Mouse (Mus musculus) granulocyte monocyte progenitor cell, adult 5-6 weeks (primary cell): ENCODE results near the gene Rnf144b. TPM values are rescaled to one million over a fixed set of nuclear protein-coding genes. Genes with fewer than 3 reads are reported as not detected.
A peak's percentile ranks its signal among the peaks of the same experiment; 100 is the strongest.

Experiments used
- ATAC-seq: replicated peaks from 2 replicates; pipeline ENCODE4 v1.8.0; 2016; ENCODE audit warnings: mild to moderate bottlenecking, moderate TSS enrichment, inconsistent platforms; ENCODE audit not compliant: poor library complexity, severe bottlenecking
- total RNA-seq, 2 experiments: library from RNA; stranded (forward) in 1 of 2; stranded (reverse) in 1 of 2; fragments of 200-712, 200-1000 nt in 1 of 2; fragments of >200 nt in 1 of 2; fragmentation: Nextera tagmentation in 1 of 2; gene quantifications; 2 replicates each; pipeline ENCODE4 v1.2.3; 2014 to 2017

The Rnf144b gene
- total RNA-seq, 2 experiments from 2014 or later, result 7.9 to 9.1 TPM

- ATAC-seq, result peak; percentile 45
Measured at GRCm38 (mm10) chr13:47121333-47121889, 1.0 kb upstream of the Rnf144b start.

- no peak for ATAC-seq
Measured at GRCm38 (mm10) chr13:47124449-47124848, 2.0 kb downstream of the Rnf144b start.

DNA sequence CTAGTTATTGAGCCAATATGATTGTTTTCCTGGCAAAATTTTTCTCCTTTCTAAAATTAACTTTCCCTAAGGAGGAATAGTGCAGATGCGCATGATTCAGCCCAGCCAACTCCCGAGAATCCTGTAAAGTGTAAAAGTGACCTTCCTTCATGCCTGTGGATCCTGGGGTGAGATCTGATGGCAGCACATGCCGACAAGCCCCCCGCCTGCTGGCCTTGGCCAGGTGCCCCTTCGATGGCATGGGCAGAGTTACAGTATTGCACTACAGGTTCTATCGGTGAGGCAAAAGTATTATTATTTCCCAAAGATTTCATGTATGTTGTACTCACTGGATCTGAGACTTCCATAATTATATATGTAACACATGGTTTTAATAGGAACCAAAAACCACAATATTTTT lies 2.5 kb downstream of the Rnf144b start:
- no peak for ATAC-seq

- no peak for ATAC-seq
Measured at GRCm38 (mm10) chr13:47125595-47125994, 3.1 kb downstream of the Rnf144b start.

DNA sequence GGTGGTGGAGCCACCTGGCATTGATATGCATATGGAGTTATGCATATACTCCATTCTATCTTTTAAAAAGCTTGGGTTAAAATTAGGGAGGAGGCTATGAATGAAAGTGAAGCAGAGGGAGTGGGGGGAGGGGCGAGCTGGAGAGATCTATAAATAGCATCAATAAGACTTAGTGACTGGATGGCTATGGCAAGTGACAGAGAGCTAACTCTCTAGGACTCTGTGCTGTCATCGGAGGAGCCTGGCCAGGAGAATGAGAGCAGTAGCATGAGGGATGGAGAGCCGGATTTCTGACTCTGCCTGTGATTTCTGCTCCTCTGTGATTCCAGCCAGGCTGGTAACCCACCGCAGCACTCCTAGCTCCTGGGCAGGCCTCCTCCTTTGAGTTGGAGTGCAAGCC lies 6.6 kb downstream of the Rnf144b start:
- ATAC-seq, result no peak

GRCm38 (mm10) chr13:47133058-47133457 lies 10.6 kb downstream of the Rnf144b start:
- no peak for ATAC-seq

GRCm38 (mm10) chr13:47134836-47135235 lies 12.4 kb downstream of the Rnf144b start:
- no peak for ATAC-seq

DNA sequence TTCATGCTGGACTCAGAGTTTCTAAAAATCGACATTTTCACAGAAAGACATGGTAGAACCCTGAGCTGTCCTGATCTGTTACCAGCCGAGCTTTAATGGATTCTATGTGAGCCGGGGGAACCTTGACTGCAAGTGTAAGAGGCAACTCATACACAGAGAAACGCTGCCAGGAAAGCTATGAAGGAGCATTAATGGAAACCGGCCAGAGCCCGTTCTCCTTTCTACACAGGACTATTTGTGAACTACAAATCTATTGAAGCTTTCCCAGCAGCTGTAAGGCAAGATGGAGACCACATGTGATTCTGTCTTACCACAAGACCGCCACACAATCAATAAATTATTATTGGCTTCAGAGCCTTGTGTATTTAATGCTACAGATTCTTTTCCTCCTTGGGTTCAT lies 13.3 kb downstream of the Rnf144b start:
- ATAC-seq, result no peak

DNA sequence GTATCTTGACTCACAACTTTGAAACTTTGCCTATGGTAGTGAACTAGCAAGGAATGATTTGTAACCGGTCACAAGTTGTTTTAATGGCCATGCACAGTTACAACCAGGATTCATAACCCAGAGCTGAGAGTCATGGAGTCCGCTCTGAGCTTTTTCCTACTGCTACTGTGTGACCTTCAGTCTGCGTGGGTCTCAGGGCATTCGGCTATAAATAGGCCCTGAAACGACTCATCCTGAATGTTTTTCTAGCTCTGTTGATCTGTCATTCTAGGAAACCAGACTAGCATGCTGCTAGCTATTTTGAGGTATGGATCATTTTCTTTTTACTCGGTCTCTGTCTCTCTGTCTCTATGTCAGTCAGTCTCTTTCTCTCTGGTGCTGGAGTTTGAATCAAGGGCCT lies 20.3 kb downstream of the Rnf144b start:
- no peak for ATAC-seq

DNA sequence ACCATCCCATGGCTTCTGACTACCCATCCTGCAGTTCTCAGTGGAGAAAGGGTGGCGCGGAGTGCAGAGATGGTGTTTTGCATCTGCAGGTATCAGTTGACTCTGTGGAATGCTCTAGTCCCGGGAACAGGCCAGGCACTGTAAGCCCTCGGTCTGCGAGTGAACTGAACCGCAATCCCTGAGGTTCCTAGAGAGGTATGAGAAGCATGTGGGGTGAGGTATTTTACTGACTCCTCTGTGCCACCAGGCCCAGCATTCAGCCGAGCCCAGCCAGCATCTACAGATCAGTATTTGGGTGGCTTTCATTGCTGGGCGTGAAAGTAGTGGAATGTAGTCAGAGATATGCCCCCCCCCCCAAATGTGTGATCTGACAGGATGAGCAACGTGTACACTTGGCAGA lies 23.5 kb downstream of the Rnf144b start:
- no peak for ATAC-seq

- no peak for ATAC-seq
Measured at GRCm38 (mm10) chr13:47146388-47146787, 23.9 kb downstream of the Rnf144b start.

DNA sequence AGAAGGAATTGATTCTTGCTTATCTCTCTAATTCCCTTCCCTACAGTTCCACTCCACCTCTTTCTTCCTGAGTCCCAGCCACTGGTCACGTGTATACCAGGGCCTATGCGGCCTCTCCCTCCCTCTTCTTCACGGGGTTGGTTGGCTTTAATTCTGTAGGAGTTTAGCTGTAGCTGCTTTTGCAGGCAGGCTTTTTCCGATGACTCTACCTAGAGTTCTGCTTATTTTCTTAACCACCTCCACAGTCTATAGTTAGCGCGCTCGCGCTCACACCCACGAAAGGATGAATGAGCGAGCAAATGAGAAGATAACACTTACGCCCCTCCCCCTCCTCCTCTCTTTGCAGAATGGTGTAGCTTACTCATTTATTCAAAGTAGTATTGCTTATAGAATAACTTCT lies 26.1 kb downstream of the Rnf144b start:
- ATAC-seq, result no peak

- no peak for ATAC-seq
Measured at GRCm38 (mm10) chr13:47149993-47150392, 27.5 kb downstream of the Rnf144b start.

- ATAC-seq, result peak; percentile 93
Measured at GRCm38 (mm10) chr13:47151060-47151459, 28.6 kb downstream of the Rnf144b start.

DNA sequence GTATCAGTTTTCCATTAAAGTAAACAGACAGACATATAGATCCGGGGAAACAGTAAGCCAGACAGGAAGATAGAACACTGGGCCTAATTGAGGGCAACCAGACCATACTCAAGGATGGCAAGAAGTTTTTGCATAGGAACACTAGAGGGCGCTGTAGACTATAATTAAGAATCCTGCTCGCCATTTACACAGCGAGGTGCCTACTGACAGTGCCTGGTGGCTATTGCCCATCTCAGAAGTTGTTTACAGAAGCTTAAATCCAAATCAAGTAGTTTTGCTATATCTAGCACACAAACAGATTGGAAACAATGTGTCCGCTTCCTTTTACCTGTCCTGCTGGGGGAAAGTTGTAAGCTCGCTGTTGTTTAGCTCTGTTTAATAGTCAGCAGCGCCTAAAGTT lies 29.9 kb downstream of the Rnf144b start:
- ATAC-seq, result peak; percentile 65

DNA sequence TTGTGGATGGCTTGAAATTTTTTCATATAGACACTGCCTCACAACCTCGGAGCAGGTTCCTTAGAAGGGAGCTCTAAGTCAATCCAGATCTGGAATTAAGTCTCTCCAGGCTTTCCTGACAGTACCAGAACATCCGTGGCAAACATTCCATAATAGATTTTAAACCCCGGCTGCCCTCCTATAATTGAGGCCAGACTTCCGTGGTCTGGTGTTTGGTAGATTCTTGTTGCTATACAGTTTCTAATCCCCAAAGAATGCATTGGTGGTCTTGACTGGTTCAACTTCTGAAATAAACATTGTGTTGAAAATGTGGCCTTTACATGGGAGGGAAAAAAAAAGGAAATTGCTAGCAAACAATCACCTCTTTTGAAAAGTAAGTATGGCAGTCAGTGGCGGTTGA lies 30.8 kb downstream of the Rnf144b start:
- no peak for ATAC-seq

DNA sequence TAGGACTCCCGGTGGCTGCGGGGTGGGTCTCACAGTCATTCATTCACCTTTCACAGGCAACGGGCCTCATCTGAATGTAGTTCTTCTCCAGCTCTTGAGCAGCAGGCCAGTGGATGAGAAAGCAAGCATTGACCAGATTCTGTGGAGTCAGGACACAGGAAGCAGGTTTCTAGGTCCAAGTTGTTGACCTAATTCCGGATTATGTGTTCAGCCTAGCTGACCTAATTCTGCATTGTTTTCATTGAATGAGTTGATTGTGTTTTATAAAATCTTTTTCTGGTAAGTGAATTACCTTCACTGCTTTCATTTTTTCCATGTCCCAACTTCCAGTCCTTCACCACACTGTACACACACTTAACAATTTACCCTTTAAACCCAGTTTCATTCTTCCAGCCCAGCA lies 32.4 kb downstream of the Rnf144b start:
- ATAC-seq, result no peak

- ATAC-seq, result no peak
Measured at GRCm38 (mm10) chr13:47156841-47157240, 34.4 kb downstream of the Rnf144b start.

DNA sequence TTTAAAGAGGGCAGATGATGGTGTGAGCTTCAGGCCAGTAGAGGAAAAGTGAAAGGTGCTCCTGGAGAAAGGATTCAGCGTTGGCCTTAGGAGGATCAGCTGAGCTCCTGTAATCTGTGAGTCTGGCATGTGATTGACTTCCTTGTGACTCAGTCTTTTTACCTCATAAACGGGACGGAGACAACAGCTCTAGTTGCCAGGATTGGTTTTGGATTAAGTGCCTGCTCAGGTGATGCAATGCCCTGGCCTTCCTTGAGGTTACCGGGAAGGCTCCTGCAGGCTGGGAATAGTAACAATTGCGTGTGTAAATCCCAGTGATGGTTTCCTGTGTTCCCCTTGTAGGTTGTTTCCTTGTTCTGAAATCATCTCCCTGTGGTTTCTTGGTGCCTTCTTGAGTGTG lies 39.5 kb downstream of the Rnf144b start:
- ATAC-seq, result no peak

DNA sequence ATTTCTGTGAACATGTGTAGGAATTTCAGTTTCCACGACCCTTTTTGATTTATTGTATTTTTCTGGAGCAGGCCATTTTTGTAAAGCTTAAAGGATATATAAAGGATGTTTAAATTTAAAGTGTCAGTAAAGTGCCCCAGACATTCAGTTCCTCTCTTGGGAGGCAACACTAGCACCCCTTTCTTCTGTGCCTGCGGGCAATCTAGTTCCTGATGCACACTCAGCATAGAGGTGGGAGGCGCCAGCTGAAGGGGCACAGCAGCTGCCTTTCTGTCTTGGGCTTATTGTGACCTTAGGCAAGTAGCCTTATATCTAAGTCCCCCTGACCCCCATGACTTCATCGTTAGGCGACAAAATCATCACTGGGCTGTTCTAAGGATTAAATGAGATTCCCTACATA lies 42.3 kb downstream of the Rnf144b start:
- ATAC-seq, result peak; percentile 69

- ATAC-seq, result peak; percentile 65
Measured at GRCm38 (mm10) chr13:47165261-47165660, 42.8 kb downstream of the Rnf144b start.

DNA sequence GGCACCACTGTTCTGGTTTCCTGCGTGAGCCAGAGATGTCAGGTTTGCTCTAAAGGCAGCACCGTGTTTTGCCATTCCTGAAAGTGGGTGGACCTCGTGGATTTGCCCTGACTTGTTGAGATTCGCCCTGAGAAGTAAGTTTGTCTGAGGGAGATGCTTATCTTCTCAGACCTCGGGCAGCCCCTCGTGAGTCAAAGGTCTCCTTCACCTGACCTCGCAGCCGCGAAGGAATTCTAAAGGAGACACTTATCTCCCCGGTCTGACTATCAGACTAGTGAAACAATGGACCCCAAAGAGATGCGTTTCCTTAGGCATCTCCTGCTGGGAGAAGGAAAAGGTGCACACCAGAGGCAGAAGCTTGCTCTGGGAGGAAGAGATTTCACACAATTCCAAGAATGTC lies 46.0 kb downstream of the Rnf144b start:
- no peak for ATAC-seq

DNA sequence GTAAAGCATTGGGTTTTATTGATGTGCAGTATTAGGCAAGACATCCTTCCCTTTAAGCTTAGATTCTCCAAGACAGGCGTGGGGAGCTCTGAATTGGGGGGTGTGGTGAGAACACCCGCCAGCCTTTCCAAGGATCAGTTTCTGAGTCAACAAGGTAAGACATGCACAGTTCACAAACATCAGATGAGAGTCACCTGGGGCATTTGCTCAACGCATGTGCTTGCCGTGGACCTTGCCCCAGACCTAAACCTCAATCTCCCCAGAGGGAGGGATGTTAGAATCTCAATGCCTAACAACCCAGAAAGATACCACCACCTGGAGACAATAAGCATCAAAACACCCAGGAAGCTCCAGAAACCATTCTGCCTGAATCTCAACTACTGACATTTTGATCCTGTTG lies 47.6 kb downstream of the Rnf144b start:
- no peak for ATAC-seq
